Comparison of ENCODE assay signal across 15 mouse cellular contexts in the genomic region with DNA sequence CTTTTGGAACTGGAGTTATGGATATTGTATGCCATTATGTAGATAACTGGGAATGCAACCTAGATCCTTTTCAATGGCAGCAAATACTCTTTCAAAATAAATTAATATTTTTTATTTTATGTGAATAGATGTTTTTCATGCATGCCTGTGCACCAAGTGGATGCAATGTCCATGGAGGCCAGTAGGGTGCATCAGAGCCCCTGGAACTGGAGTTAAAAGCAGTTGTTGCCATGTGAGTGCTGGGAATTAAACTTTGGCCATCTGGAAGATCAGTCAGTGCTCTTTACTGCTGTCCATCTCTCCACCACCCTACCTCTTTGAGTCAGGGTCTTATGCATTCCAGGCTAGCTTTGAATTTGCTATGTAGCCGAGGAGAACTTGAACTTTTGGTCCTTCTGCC. TPM values are rescaled to one million over a fixed set of nuclear protein-coding genes. Genes with fewer than 3 reads are reported as not detected.
DNase-seq lines count a peak whose midpoint lies in the region; ATAC-seq and TF ChIP-seq lines count a peak whose summit lies in the region.
"Had no signal": no experiment of that assay in that cellular context is flagged by ENCODE, and none has a peak within 500 bp of the region (broad histone marks: within the 10 kb centered on the region; RNA-seq: fewer than 3 reads in every experiment).

No protein-coding gene starts in this region.

- in situ Hi-C loops in CH12.LX (cut with MboI; ENCODE audit: low pct_ligation_motif_present, low pct_unique_long_range_greater_than_20kb, low sequenced_read_pairs), result loop anchor here (25.0 kb wide), 1 partner anchor 1071 kb away; no protein-coding TSS in a partner anchor

- no peaks in the 10 kb centered on the region for H3K27me3 ChIP-seq in intestine, postnatal 0 days (replicated peaks; ENCODE audit: control insufficient read depth, insufficient read depth, low read length)
- no peaks in the 10 kb centered on the region for H3K27me3 ChIP-seq in intestine, embryonic 15.5 days (replicated peaks)
- H3K27me3 ChIP-seq in lung, postnatal 0 days (replicated peaks; ENCODE audit: insufficient read depth, low read length), result no peaks in the 10 kb centered on the region
- no peaks in the 10 kb centered on the region for H3K27me3 ChIP-seq in CH12.LX (replicated peaks)
- no peaks in the 10 kb centered on the region for H3K27me3 ChIP-seq in forebrain, embryonic 13.5 days

- H3K4me1 ChIP-seq in intestine, postnatal 0 days (replicated peaks; ENCODE audit: control insufficient read depth, insufficient read depth, low read length), result no peaks in the 10 kb centered on the region
- H3K4me1 ChIP-seq in intestine, embryonic 15.5 days (replicated peaks), result no peaks in the 10 kb centered on the region
- no peaks in the 10 kb centered on the region for H3K4me1 ChIP-seq in lung, postnatal 0 days (ENCODE audit: insufficient read depth, low read depth, low read length)
- H3K4me1 ChIP-seq in CH12.LX (ENCODE audit: control insufficient read depth in 1 of 2, insufficient read depth in 2 of 2), result peaks cover 0 to 15% of the 10 kb centered on the region in 2 experiments; a peak in 2 of 4 replicates
- H3K4me1 ChIP-seq in forebrain, embryonic 13.5 days, result no peaks in the 10 kb centered on the region
- H3K4me1 ChIP-seq: midbrain, embryonic 10.5 days had no signal

- TF ChIP-seq EP300 in lung, postnatal 0 days (IDR thresholded peaks at IDR 0.05), result no peak
- no peak for TF ChIP-seq EP300 in CH12.LX (IDR thresholded peaks at IDR 0.05; ENCODE audit: low read length)

- H3K36me3 ChIP-seq in intestine, postnatal 0 days (ENCODE audit: control insufficient read depth, insufficient read depth), result no peaks in the 10 kb centered on the region
- no peaks in the 10 kb centered on the region for H3K36me3 ChIP-seq in intestine, embryonic 15.5 days
- no peaks in the 10 kb centered on the region for H3K36me3 ChIP-seq in lung, postnatal 0 days (ENCODE audit: insufficient read depth, low read length)
- H3K36me3 ChIP-seq in CH12.LX (replicated peaks in 1 of 2; ENCODE audit: control insufficient read depth in 1 of 2, insufficient read depth in 1 of 2, low read length in 1 of 2), result no peaks in the 10 kb centered on the region
- H3K36me3 ChIP-seq in forebrain, embryonic 13.5 days (ENCODE audit: poor library complexity, severe bottlenecking), result no peaks in the 10 kb centered on the region
- H3K36me3 ChIP-seq: heart, embryonic 10.5 days; midbrain, embryonic 10.5 days had no signal

- TF ChIP-seq RAD21 in CH12.LX (IDR thresholded peaks at IDR 0.05; ENCODE audit: low read depth, low read length), result peak; percentile 23

- WGBS in intestine, postnatal 0 days, result 94% methylated on average over 1 of the region's 1 CpGs
- WGBS in intestine, embryonic 15.5 days, result 71% methylated on average over 1 of the region's 1 CpGs
- 86% methylated on average over 1 of the region's 1 CpGs for WGBS in lung, postnatal 0 days
- WGBS in forebrain, embryonic 13.5 days, result 81% methylated on average over 1 of the region's 1 CpGs

- dilution Hi-C loops in CH12.LX (cut with MboI; ENCODE audit: extremely low pct_ligation_motif_present, extremely low pct_unique_long_range_greater_than_20kb, low sequenced_read_pairs), result no loop called here

- no peak overlapping the region for H3K9ac ChIP-seq in intestine, postnatal 0 days (ENCODE audit: low read depth, low read length)
- H3K9ac ChIP-seq in intestine, embryonic 15.5 days, result no peak overlapping the region
- no peak overlapping the region for H3K9ac ChIP-seq in lung, postnatal 0 days (replicated peaks; ENCODE audit: low read depth)
- H3K9ac ChIP-seq in CH12.LX (ENCODE audit: insufficient read depth, low read depth), result no peak overlapping the region
- H3K9ac ChIP-seq in forebrain, embryonic 13.5 days, result no peak overlapping the region

- no peak for DNase-seq in lung, postnatal 0 days (ENCODE audit: low spot score)
- no peak for DNase-seq in lung, postnatal 25 days (ENCODE audit: low spot score)
- DNase-seq in CH12.LX (ENCODE audit: extremely low read depth), result no peak
- no peak for DNase-seq in brain, embryonic 14.5 days (ENCODE audit: low read depth)
- DNase-seq: adrenal gland, postnatal 36 days; cerebellum, postnatal 14 days had no signal

- peak; percentile 36 for TF ChIP-seq CTCF in intestine, postnatal 0 days (IDR thresholded peaks at IDR 0.05; ENCODE audit: low read depth)
- TF ChIP-seq CTCF in lung, postnatal 0 days (IDR thresholded peaks at IDR 0.05), result peak; percentile 39
- peak in 1 of 2 experiments; percentile 45; a peak in 3 of 4 replicates for TF ChIP-seq CTCF in CH12.LX (conservative IDR thresholded peaks at IDR 0.05 in 1 of 2, IDR thresholded peaks at IDR 0.05 in 1 of 2; ENCODE audit: low read depth in 2 of 2, low read length in 2 of 2)
- TF ChIP-seq CTCF in brain, embryonic 14.5 days (IDR thresholded peaks at IDR 0.05; ENCODE audit: borderline replicate concordance, extremely low read depth, insufficient read depth, insufficient read length), result peak; percentile 4; the same call in 1 of the 2 replicates

- no peak overlapping the region for H3K4me2 ChIP-seq in intestine, postnatal 0 days (replicated peaks; ENCODE audit: low read depth)
- H3K4me2 ChIP-seq in intestine, embryonic 15.5 days (replicated peaks), result no peak overlapping the region
- no peak overlapping the region for H3K4me2 ChIP-seq in lung, postnatal 0 days (replicated peaks; ENCODE audit: low read depth, low read length)
- no peak overlapping the region for H3K4me2 ChIP-seq in CH12.LX (ENCODE audit: insufficient read depth, low read depth, poor library complexity, severe bottlenecking)
- no peak overlapping the region for H3K4me2 ChIP-seq in forebrain, embryonic 13.5 days

- no peak overlapping the region for H3K27ac ChIP-seq in intestine, postnatal 0 days (ENCODE audit: low read depth, low read length)
- no peak overlapping the region for H3K27ac ChIP-seq in intestine, embryonic 15.5 days
- H3K27ac ChIP-seq in lung, postnatal 0 days (ENCODE audit: low read length), result no peak overlapping the region
- H3K27ac ChIP-seq in CH12.LX (ENCODE audit: insufficient read depth, low read depth), result no peak overlapping the region
- no peak overlapping the region for H3K27ac ChIP-seq in forebrain, embryonic 13.5 days
- H3K27ac ChIP-seq: heart, embryonic 10.5 days; midbrain, embryonic 10.5 days had no signal

- TF ChIP-seq POLR2A in CH12.LX (IDR thresholded peaks at IDR 0.05; ENCODE audit: low read depth, low read length), result no peak
- TF ChIP-seq POLR2A in brain, embryonic 14.5 days (IDR thresholded peaks at IDR 0.05; ENCODE audit: borderline replicate concordance, extremely low read depth, insufficient read depth, insufficient read length, poor library complexity, severe bottlenecking), result no peak

- H3K79me2 ChIP-seq in CH12.LX (replicated peaks; ENCODE audit: control insufficient read depth, extremely low read depth, insufficient read depth, poor library complexity, severe bottlenecking), result no peaks in the 10 kb centered on the region

- no peaks in the 10 kb centered on the region for H3K9me3 ChIP-seq in intestine, postnatal 0 days (ENCODE audit: control insufficient read depth)
- no peaks in the 10 kb centered on the region for H3K9me3 ChIP-seq in intestine, embryonic 15.5 days
- H3K9me3 ChIP-seq in lung, postnatal 0 days (ENCODE audit: low read length), result no peaks in the 10 kb centered on the region
- no peaks in the 10 kb centered on the region for H3K9me3 ChIP-seq in CH12.LX (replicated peaks; ENCODE audit: low read length)
- H3K9me3 ChIP-seq in forebrain, embryonic 13.5 days (replicated peaks), result no peaks in the 10 kb centered on the region
- H3K9me3 ChIP-seq: heart, embryonic 10.5 days; midbrain, embryonic 10.5 days had no signal

- no peak overlapping the region for H3K4me3 ChIP-seq in intestine, postnatal 0 days (ENCODE audit: low read depth, low read length)
- no peak overlapping the region for H3K4me3 ChIP-seq in intestine, embryonic 15.5 days (replicated peaks)
- H3K4me3 ChIP-seq in lung, postnatal 0 days (ENCODE audit: low read depth, low read length), result no peak overlapping the region
- no peak overlapping the region for H3K4me3 ChIP-seq in CH12.LX (replicated peaks in 1 of 3; ENCODE audit: low read depth in 2 of 3, low read length in 2 of 3, poor library complexity in 1 of 3)
- H3K4me3 ChIP-seq in forebrain, embryonic 13.5 days, result no peak overlapping the region
- H3K4me3 ChIP-seq: erythroblast, embryonic 14.5 days; heart, embryonic 10.5 days; midbrain, embryonic 10.5 days had no signal

- ATAC-seq in intestine, postnatal 0 days, result no peak
- no peak for ATAC-seq in intestine, embryonic 15.5 days
- no peak for ATAC-seq in lung, postnatal 0 days
- no peak for ATAC-seq in forebrain, embryonic 13.5 days
- ATAC-seq: forebrain, embryonic 16.5 days had no signal

TF ChIP-seq in CH12.LX, 34 proteins besides CTCF, POLR2A, EP300 and RAD21:
- TF ChIP-seq ELF1 (IDR thresholded peaks at IDR 0.05; ENCODE audit: low read depth, low read length) (no peak), BHLHE40 (IDR thresholded peaks at IDR 0.05; ENCODE audit: low read depth, low read length) (no peak), ZC3H11A (IDR thresholded peaks at IDR 0.05; ENCODE audit: low read depth, low read length) (no peak), HCFC1 (IDR thresholded peaks at IDR 0.05; ENCODE audit: low read depth, low read length) (no peak), MXI1 (IDR thresholded peaks at IDR 0.05; ENCODE audit: low read depth, low read length) (no peak)
TF ChIP-seq in CH12.LX: peak in this region for 0.

RNA-seq across cellular contexts. Expression of a gene that starts 19.4 kb away (rescaled TPM):
- 0.18 and 0.27 TPM in 2 replicates for polyA plus RNA-seq in intestine, postnatal 0 days (2015; fragmentation: Nextera tagmentation; extraction: Ambion mirVana)
- polyA plus RNA-seq in intestine, embryonic 15.5 days (2015; fragmentation: Nextera tagmentation; extraction: Ambion mirVana), result 0.29 and 0.70 TPM in 2 replicates
- 0.25 and 0.30 TPM in 2 replicates for polyA plus RNA-seq in lung, postnatal 0 days (2015; fragmentation: Nextera tagmentation; extraction: Ambion mirVana)
- total RNA-seq in CH12.LX (2012; rRNA removed) (0.08 and 0.13 TPM in 2 replicates), CH12.LX (2014; rRNA removed) (not detected in 2 replicates)
- 0.11 TPM in 1 of 2 replicates, not detected in the other for polyA plus RNA-seq in CH12.LX (2012; ENCODE audit: insufficient read length, low read depth)
- polyA plus RNA-seq in brain, embryonic 14.5 days (2012; rRNA removed), result 0.11 and 0.15 TPM in 2 replicates
- polyA plus RNA-seq in forebrain, embryonic 13.5 days (2015; fragmentation: Nextera tagmentation; extraction: Ambion mirVana), result 0.06 TPM in 1 of 2 replicates, not detected in the other
- total RNA-seq: adrenal gland, postnatal 36 days; gastrocnemius, adult 18-20 months had no signal
- polyA plus RNA-seq: C2C12; erythroblast, embryonic 14.5 days had no signal
